Mouse (Mus musculus) thymus, postnatal 14 days (tissue): ENCODE data around the gene D5Ertd579e.

Experiments used
- DNase-seq: peaks from one replicate; pipeline ENCODE4 v3.0.0; 2021

The D5Ertd579e gene

DNA sequence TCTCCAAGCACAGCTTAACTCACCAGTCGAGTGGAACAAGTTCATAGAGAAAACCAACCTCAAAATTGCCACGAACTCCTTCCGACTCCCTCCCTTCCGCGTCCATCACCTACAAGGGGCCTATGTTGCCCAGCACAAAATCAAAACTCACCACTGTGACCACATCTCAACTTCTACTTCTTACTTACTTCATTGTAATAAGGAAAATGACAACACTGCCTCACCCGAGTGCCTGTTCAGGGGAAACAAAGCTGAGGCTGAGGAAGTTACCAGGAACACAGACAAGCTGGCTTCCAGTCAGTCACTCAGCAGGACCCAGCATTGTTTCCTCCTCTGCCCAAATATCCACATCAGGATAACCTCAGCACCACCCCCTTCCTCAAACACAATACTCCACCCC, 132.1 kb downstream of the D5Ertd579e start:
- DNase-seq = no peak

DNA sequence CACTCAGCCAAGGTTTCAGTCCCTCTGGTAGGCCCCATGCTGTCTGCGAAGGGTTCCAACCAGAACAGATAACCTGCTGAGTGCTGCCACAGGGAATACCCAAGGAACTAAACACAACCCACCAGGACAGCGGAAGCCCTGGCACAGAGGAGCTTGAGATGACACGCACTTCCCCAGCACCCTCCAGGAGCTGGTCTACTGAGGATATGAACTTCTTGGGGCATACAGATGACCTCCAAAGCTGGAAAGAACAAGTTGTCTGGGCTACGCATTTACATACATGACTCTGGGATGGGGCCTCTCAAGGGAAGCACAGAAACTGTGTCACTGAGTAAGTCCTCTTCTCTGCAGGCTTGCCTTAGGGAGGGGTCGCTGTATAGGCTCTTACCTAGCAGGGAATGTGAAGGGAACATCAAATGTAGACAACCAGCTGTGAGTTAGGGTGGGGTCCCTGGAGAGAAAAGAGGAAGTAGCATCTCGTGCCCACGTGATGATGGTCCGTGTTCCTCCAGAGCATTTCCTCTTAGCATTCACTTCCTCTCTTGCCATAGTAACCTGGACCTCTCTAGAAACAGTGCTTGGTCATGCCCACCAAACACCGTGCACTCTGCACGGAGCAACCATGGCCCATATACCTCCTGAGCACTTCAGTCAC, 132.9 kb downstream of the D5Ertd579e start:
- peak; percentile 46 for DNase-seq

DNA sequence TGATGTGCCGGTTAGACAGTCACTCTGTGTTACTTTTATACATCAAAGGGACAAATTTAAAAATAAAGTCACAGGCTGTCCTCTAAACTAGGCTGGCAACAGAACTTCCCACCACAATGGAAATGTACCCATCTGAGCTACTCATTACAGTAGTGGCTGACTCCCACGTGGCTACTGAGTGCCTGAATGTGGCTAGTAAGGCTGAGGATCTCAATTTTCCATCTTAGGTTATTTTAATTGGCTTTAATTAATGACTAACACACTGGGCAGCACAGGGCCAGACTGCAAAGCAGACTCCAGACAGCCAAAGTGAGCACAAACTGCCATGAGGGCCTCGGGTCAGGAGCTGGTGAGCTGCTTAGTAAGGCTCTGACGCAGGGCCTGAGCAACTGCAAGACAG, 134.3 kb downstream of the D5Ertd579e start:
- no peak for DNase-seq

DNA sequence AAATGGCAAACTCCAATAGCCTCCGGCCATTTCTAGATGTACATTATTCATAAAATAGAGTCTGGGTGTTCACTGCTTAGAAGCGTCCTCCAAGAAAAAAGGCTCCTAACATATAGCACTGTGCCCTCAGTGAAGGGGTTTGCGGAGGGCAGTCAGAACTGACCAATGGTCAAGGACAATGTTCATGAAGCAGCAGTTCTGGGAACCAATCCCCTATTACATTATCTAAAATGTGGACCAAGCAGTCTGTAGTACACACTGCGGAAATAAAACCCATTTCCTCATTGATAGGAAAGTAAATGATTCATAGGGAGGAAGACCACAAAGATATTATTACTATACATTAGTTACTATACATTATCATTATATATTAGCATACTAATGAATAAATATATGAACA, 135.3 kb downstream of the D5Ertd579e start:
- no peak for DNase-seq

DNA sequence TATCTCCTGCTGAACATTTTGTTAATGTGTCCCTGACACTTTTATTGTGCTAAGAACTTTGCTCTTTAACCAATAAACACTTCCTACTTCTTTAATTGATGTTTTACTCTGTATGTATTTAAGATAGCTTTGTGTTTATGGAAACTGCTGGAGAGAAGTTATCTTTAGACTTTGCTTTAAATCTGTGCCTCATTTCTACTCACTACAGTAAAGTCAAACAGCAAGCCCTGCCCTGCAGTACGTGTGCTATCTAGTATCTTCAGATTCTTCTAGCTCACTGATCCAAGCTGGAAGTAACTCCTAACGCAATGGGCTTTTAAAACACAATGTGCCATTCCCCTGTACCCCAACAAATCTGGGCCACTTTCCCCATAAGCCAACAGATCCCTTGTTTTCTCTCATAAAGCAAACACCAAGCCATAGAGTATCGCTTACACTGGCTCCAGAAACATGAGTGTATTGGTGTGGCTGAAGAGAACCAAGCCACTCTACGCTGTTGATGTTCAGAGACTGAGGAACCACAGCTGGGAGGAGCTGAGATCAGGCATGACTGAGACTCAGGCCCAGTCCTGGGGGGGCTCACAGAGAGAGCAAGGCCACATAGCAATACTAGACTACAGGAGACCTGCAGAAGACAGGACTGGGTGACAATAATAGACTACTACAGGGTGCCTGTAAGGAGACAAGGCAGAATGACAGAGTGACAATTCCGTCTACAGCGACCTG, 136.2 kb downstream of the D5Ertd579e start:
- DNase-seq = no peak

DNA sequence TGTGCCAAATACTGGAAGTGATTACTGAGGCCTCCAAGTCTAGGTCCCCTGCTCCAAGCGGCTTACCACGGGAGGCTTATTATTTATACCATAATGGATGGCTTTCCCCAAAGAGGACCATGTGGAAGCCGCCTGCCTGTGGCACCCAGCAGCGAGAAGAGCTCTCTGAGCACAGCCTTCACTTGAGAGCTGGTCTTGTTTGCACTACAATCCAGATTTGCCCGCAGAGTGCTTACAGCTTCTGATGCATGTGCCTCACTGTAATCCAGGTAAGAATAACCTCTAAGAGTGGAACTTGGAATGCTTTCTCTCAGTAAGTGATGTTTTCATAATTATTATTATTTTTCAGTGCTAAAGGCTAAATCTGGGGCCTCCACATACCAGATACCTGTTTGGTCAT, 136.7 kb downstream of the D5Ertd579e start:
- no peak for DNase-seq

DNA sequence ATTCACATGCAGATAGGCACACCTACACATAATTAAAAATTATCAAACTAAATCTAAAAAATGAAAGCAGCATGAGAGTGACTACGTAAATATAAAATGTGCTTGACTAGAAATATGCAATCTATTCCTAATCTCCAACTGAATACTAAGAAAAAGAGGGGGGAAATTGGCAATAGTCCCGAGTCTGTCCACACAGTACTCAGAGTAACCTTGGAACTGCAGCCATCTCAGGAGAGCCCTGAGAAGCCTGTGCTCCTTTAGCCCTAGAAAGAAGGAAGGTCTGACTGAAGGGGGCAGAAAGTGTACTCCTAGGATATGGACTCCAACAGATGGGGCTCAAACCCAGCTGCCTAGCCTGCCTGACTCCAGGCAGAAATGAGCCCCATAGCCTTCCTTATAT, 137.3 kb downstream of the D5Ertd579e start:
- DNase-seq = no peak

DNA sequence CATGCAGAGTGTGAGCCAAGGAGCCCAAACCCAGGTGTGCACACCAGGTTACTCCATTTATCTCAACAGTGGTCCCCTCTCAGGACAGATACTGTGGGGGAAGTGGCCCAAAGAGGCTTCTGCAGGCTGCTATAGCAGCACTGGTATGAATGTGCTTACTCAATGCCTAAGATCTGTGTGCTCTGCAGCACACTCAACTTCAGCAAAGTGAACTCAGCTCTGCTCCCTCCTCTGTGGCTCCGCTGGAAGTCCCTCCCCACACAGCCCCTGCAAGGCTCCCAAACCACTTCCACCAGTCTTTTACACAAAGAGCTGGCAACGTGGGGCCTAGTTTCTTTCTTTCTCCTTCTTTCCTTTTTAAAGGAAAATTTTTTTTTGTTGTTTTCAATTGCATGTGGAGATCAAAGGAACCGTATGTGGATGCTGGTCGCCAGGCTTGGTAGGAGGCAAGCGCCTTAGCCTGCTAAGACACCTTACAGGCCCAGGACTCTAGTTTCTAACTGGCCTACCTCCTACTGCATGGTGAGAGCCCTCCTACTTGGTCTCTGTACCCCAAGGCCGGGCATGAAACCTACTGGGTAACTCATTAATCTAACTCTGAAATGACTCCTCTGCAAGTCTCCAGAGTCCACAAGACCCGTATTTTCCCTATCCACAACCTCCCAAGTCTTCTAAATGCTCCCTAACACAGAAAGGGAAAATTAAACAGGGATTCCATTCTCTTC, 138.1 kb downstream of the D5Ertd579e start:
- peak; percentile 81 for DNase-seq

DNA sequence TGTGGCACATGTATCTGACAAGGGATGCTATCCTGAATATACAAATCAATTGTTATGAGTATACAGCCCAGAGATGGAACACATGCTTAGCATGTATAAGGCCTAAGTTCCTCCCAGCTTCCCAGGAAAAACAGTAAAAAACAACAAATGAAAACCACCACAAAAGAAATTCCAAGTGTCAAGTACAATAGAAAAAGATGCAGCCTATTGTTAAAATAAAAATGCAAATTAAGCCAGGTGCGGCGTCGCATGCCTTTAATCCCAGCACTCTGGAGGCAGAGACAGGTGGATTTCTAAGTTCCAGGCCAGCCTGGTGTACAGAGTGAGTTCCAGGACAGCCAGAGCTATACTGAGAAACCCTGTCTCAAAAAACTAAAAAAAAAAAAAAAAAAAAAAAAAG, 138.9 kb downstream of the D5Ertd579e start:
- no peak for DNase-seq

DNA sequence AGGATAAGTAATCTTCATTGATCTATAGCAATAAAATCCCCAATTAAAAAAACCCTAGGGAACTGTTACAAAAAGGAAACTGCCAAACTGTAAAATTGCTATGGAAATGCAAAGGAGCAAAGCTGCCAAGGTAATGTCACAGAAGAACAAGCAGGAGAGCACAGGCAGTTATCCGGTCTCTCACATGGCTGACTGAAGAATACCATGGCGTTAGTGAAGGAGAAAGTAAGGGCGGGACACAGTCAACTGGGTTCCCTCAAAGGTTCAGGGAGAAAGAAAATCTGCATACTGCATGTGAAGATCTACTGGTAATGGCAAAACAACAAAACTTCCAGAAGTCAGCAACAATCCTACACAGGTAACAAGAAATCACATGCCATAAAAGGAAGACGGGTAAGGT, 139.5 kb downstream of the D5Ertd579e start:
- no peak for DNase-seq

DNA sequence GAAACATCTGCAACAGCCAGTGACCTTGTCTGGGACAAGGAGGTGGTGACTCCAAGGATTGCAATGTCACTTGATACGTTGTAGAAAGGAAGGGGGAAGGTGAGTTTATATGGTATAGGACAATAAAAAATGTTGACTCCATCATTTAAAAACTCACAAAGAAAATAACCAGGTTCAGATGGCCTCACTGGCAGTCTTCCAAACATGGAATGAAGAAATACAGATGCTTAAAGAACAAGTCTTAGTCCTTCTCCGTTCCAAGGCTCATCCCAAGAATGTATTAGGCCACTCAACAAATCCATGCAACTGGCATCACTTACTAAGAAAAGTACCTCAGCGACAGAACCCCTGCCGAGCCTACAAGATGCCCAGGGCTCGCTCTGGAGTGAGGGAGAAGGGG, 141.3 kb downstream of the D5Ertd579e start:
- no peak for DNase-seq

DNA sequence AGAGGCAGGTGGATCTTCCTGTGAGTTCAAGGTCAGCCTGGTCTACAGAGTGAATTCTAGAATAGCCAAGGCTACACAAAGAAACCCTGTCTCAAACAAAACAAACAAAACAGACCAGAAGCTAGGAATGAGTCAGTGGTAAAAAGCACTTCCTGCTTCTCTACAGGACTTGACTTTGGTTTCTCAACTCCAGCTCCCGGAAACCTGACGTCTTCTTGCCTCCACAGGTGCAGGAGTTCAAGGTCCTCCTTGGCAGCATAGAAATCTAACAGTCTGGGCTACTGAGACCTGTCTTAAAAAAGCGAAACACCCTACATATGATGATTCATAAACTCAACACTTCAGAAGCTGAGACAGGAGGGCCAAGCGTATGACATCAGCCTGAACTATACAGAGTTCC, 141.9 kb downstream of the D5Ertd579e start:
- DNase-seq = peak; percentile 71

DNA sequence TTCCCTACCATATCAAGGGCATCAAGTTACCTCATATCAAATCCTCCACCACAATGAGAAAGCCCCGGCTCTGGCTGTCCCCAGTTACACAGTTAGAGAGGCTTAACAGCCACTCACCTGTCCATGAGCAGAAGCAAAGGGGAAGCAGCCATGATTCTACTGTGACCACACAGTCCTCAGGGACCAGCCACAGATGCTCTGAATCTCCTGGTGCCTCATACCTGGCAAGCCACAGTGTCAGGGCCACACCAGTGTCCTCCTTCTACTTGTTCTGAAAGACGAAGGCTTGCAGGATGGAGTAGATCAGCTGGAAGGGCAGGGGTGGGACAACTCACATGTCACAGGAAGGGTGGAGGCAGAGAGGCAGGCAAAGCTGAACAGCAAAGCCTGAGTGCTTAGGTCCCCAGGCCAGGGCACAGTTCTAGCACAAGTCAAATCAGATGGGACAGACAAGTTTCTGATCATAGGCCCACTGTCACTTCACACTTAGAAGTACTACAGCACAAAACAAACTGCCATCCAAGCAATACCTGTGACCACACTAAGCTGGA, 142.7 kb downstream of the D5Ertd579e start:
- peak; percentile 55 for DNase-seq

DNA sequence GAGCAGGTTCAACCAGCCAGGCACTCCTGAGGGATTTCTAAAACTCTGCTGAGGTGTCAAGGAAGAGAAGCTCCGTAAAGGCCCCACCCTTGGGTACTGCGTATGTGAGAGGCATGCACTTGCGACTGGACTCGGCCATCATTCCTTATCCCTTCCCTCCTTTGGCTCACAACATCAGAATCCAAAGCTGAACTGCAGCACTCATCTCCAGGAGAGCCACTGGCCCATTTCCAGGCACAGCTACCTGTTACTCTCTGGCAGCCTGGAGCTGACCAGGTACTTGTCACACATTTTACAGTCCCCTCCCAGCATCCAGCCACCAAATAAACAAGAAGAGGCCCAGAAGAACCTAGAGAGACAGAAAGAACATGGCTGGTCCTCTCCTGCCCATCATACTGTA, 143.4 kb downstream of the D5Ertd579e start:
- no peak for DNase-seq
